Comparison of ENCODE assay signal across 9 mouse cellular contexts in genomic region chr4:95051311-95051871, GRCm38 (mm10). TPM values are rescaled to one million over a fixed set of nuclear protein-coding genes. Genes with fewer than 3 reads are reported as not detected.
DNase-seq lines count a peak whose midpoint lies in the region; ATAC-seq and TF ChIP-seq lines count a peak whose summit lies in the region.
"Had no signal": no experiment of that assay in that cellular context is flagged by ENCODE, and none has a peak within 500 bp of the region (broad histone marks: within the 10 kb centered on the region; RNA-seq: fewer than 3 reads in every experiment).

No protein-coding gene starts in this region.

- DNase-seq in heart, adult 2 months = peak; percentile 82 to 84
- DNase-seq in heart, adult 11 months = no peak
- DNase-seq in embryo, embryonic 10.5 days (ENCODE audit: low spot score) = peak; percentile 74
- peak; percentile 69 for DNase-seq in gastrocnemius, postnatal 14 days
- peak; percentile 57 for DNase-seq in testis, postnatal 14 days (ENCODE audit: low spot score)

- intact Hi-C loops in heart, adult 2 months (cut with DNase I) = loop anchor here (1.0 to 10.0 kb wide), 5 partner anchors 233 to 681 kb away; no protein-coding TSS in a partner anchor
- intact Hi-C loops in gastrocnemius, postnatal 14 days (cut with DNase I; ENCODE audit: low total_unique reads) = loop anchor here (5.0 to 10.0 kb wide), 3 partner anchors 116 to 821 kb away; no protein-coding TSS in a partner anchor

- H3K4me1 ChIP-seq in heart, adult 2 months (ENCODE audit: control insufficient read depth, insufficient read depth, low read length) = peaks cover 5% of the 10 kb centered on the region
- H3K4me1 ChIP-seq in kidney, embryonic 15.5 days = peaks cover 34% of the 10 kb centered on the region
- H3K4me1 ChIP-seq in liver, embryonic 16.5 days (ENCODE audit: control insufficient read depth, low read depth, low read length) = peaks cover 5% of the 10 kb centered on the region; the same call in 1 of the 2 replicates
- H3K4me1 ChIP-seq in neural tube, embryonic 14.5 days (ENCODE audit: control insufficient read depth, insufficient read depth, low read length) = no peaks in the 10 kb centered on the region

- 0 out of 2 replicates have a peak, but pooled peaks have one; percentile 10 for TF ChIP-seq EP300 in heart, adult 2 months (IDR thresholded peaks at IDR 0.05; ENCODE audit: insufficient read depth, low read depth, low read length)

- H3K4me3 ChIP-seq in heart, adult 2 months = peak overlapping the region; percentile 95
- H3K4me3 ChIP-seq in kidney, embryonic 15.5 days (replicated peaks) = peak overlapping the region; percentile 65
- peak overlapping the region; percentile 66 for H3K4me3 ChIP-seq in liver, embryonic 16.5 days (ENCODE audit: low read depth, low read length)
- H3K4me3 ChIP-seq in neural tube, embryonic 14.5 days (ENCODE audit: low read depth, low read length) = peak overlapping the region; percentile 51

- H3K27me3 ChIP-seq in heart, adult 2 months (ENCODE audit: control insufficient read depth, insufficient read depth, low read length) = no peaks in the 10 kb centered on the region
- no peaks in the 10 kb centered on the region for H3K27me3 ChIP-seq in kidney, embryonic 15.5 days
- H3K27me3 ChIP-seq in liver, embryonic 16.5 days (ENCODE audit: control insufficient read depth, insufficient read depth, low read depth, low read length) = peaks cover 43% of the 10 kb centered on the region
- H3K27me3 ChIP-seq in neural tube, embryonic 14.5 days (ENCODE audit: control insufficient read depth, insufficient read depth, low read length) = no peaks in the 10 kb centered on the region

- 0 out of 2 replicates have a peak, but pooled peaks have one; percentile 2 for TF ChIP-seq POLR2A in heart, adult 2 months (IDR thresholded peaks at IDR 0.05; ENCODE audit: insufficient read depth, low read depth, low read length)

- H3K36me3 ChIP-seq in heart, adult 2 months (ENCODE audit: control insufficient read depth, insufficient read depth, low read length) = peaks cover 3% of the 10 kb centered on the region
- no peaks in the 10 kb centered on the region for H3K36me3 ChIP-seq in kidney, embryonic 15.5 days
- no peaks in the 10 kb centered on the region for H3K36me3 ChIP-seq in liver, embryonic 16.5 days (ENCODE audit: control insufficient read depth, insufficient read depth)
- no peaks in the 10 kb centered on the region for H3K36me3 ChIP-seq in neural tube, embryonic 14.5 days (ENCODE audit: control insufficient read depth, insufficient read depth, low read length)

- peak; percentile 0; the same call in 1 of the 2 replicates for ATAC-seq in kidney, embryonic 15.5 days (replicated peaks; ENCODE audit: low FRiP score)
- no peak for ATAC-seq in liver, embryonic 16.5 days (ENCODE audit: low read depth)
- peak; percentile 2; the same call in 1 of the 2 replicates for ATAC-seq in neural tube, embryonic 14.5 days (ENCODE audit: low read depth)

- peak overlapping the region; percentile 98 for H3K9ac ChIP-seq in heart, adult 2 months (ENCODE audit: low read depth, low read length)
- H3K9ac ChIP-seq in kidney, embryonic 15.5 days = peak overlapping the region; percentile 92
- peak overlapping the region; percentile 65 for H3K9ac ChIP-seq in liver, embryonic 16.5 days (ENCODE audit: low read depth, low read length)
- peak overlapping the region; percentile 66 for H3K9ac ChIP-seq in neural tube, embryonic 14.5 days (replicated peaks; ENCODE audit: low read depth, low read length)

- H3K4me2 ChIP-seq in kidney, embryonic 15.5 days = peak overlapping the region; percentile 87
- peak overlapping the region; percentile 64 for H3K4me2 ChIP-seq in liver, embryonic 16.5 days (ENCODE audit: low read depth, low read length)
- peak overlapping the region; percentile 76 for H3K4me2 ChIP-seq in neural tube, embryonic 14.5 days (ENCODE audit: low read depth, low read length)

- H3K79me2 ChIP-seq in heart, adult 2 months (replicated peaks; ENCODE audit: control insufficient read depth, insufficient read depth, low read length) = peaks cover 4% of the 10 kb centered on the region

- peak overlapping the region; percentile 100 for H3K27ac ChIP-seq in heart, adult 2 months
- peak overlapping the region; percentile 99 for H3K27ac ChIP-seq in kidney, embryonic 15.5 days
- H3K27ac ChIP-seq in liver, embryonic 16.5 days (ENCODE audit: low read length) = peak overlapping the region; percentile 75
- peak overlapping the region; percentile 95 for H3K27ac ChIP-seq in neural tube, embryonic 14.5 days (ENCODE audit: low read depth, low read length)

- 0 out of 2 replicates have a peak, but pooled peaks have one; percentile 2 for TF ChIP-seq CTCF in heart, adult 2 months (IDR thresholded peaks at IDR 0.05)

- no peaks in the 10 kb centered on the region for H3K9me3 ChIP-seq in kidney, embryonic 15.5 days (replicated peaks)
- no peaks in the 10 kb centered on the region for H3K9me3 ChIP-seq in liver, embryonic 16.5 days (replicated peaks; ENCODE audit: control insufficient read depth, low read length)
- H3K9me3 ChIP-seq in neural tube, embryonic 14.5 days (ENCODE audit: control insufficient read depth, low read length) = no peaks in the 10 kb centered on the region

- WGBS in heart, adult 2 months = under 1% methylated on average over 54 of the region's 54 CpGs
- under 1% methylated on average over 54 of the region's 54 CpGs for WGBS in kidney, embryonic 15.5 days
- WGBS in liver, embryonic 16.5 days (ENCODE audit: insufficient replicate concordance) = under 1% methylated on average over 53 of the region's 54 CpGs
- WGBS in neural tube, embryonic 14.5 days = under 1% methylated on average over 54 of the region's 54 CpGs

RNA-seq across cellular contexts. Expression of gene Jun, which starts 0.6 kb away (rescaled TPM):
- 10 to 100 TPM; 42.4 to 54.1 TPM for total RNA-seq in heart, adult 2 months (2021)
- 24.0 and 28.0 TPM in 2 replicates for polyA plus RNA-seq in heart, adult 2 months (2012; rRNA removed)
- total RNA-seq in gastrocnemius, postnatal 14 days (2021) = 10 to 100 TPM; 37.6 to 54.8 TPM
- polyA plus RNA-seq in kidney, embryonic 15.5 days (2015; fragmentation: Nextera tagmentation; extraction: Ambion mirVana) = 66.0 and 70.1 TPM in 2 replicates
- 4.5 and 5.5 TPM in 2 replicates for polyA plus RNA-seq in liver, embryonic 16.5 days (2015; fragmentation: Nextera tagmentation; extraction: Ambion mirVana)
- polyA plus RNA-seq in neural tube, embryonic 14.5 days (2014; fragmentation: Nextera tagmentation; extraction: Ambion mirVana) = 25.2 and 38.7 TPM in 2 replicates
- total RNA-seq: MEL had no signal
